Mouse (Mus musculus): ENCODE results near the gene Znrd1. TPM values are rescaled to one million over a fixed set of nuclear protein-coding genes. Genes with fewer than 3 reads are reported as not detected.

The Znrd1 gene
- polyA plus RNA-seq, 1 experiment from 2014 or later, result 87.9 TPM

GRCm38 (mm10) chr17:36973271-36973787, 15.0 kb upstream of the Znrd1 start:
- no peak for ATAC-seq
- Histone ChIP-seq H3K9me3 (replicated peaks; ENCODE audit: control insufficient read depth, low read length) (no peaks in the 10 kb centered on the region), H3K36me3 (ENCODE audit: control insufficient read depth, insufficient read depth, low read length) (no peaks in the 10 kb centered on the region), H3K27me3 (replicated peaks; ENCODE audit: control insufficient read depth, insufficient read depth, low read length) (no peaks in the 10 kb centered on the region), H3K9ac (ENCODE audit: low read length) (no peak overlapping the region), H3K27ac (ENCODE audit: low read depth, low read length) (no peak overlapping the region), H3K4me3 (ENCODE audit: low read depth, low read length) (no peak overlapping the region), H3K4me1 (ENCODE audit: control insufficient read depth, insufficient read depth, low read length) (no peaks in the 10 kb centered on the region), H3K4me2 (ENCODE audit: low read length) (no peak overlapping the region)
- DNase-seq (ENCODE audit: low spot score), result no peak
- 71% methylated on average over 8 of the region's 8 CpGs for WGBS

- Histone ChIP-seq H3K27me3 (replicated peaks; ENCODE audit: control insufficient read depth, insufficient read depth, low read length) (no peaks in the 10 kb centered on the region), H3K4me3 (ENCODE audit: low read depth, low read length) (no peak overlapping the region), H3K9ac (ENCODE audit: low read length) (no peak overlapping the region), H3K4me2 (ENCODE audit: low read length) (no peak overlapping the region), H3K36me3 (ENCODE audit: control insufficient read depth, insufficient read depth, low read length) (no peaks in the 10 kb centered on the region), H3K4me1 (ENCODE audit: control insufficient read depth, insufficient read depth, low read length) (no peaks in the 10 kb centered on the region), H3K9me3 (replicated peaks; ENCODE audit: control insufficient read depth, low read length) (no peaks in the 10 kb centered on the region), H3K27ac (ENCODE audit: low read depth, low read length) (no peak overlapping the region)
- ATAC-seq (no peak), DNase-seq (ENCODE audit: low spot score) (no peak)
- WGBS, result 93% methylated on average over 3 of the region's 3 CpGs
Observed at GRCm38 (mm10) chr17:36972791-36973190, 14.4 kb upstream of the Znrd1 start.

DNA sequence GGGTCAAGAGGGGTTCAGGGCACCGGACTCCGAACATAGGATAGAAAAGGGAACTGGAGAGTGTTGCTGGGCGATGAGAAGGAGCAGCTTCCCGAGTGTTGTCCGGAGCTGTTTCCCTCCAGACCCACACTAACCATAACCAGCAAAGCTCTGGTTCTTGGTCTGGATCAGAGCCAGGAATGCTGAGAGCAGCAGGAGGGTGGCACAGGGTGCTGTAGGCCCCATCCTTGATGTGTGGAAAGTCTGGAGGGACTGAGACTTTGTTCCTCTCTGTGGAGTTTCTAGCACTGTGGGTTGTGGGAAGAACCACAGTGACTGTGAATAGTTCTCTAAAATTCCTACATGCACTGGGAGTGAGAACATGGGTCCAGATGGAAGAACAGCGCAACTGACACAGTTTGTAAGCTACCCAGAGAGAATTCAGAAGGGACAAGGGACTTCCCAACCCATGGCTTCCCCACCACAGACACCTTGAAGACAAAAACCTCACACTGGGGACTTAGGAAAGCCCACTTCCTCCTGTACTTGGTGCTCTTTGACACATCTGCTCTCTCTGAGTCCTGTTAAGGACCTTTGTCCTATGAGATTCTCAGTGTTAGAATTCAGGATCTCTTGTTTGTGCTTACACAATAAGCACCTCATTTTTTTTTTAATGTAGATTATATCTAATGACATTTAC, 13.0 kb upstream of the Znrd1 start:
- H3K4me1 ChIP-seq (ENCODE audit: control insufficient read depth, insufficient read depth, low read length), result no peaks in the 10 kb centered on the region
- H3K27ac ChIP-seq (ENCODE audit: low read depth, low read length), result no peak overlapping the region
- H3K27me3 ChIP-seq (replicated peaks; ENCODE audit: control insufficient read depth, insufficient read depth, low read length), result no peaks in the 10 kb centered on the region
- no peak for ATAC-seq
- no peak overlapping the region for H3K9ac ChIP-seq (ENCODE audit: low read length)
- no peaks in the 10 kb centered on the region for H3K36me3 ChIP-seq (ENCODE audit: control insufficient read depth, insufficient read depth, low read length)
- no peak overlapping the region for H3K4me3 ChIP-seq (ENCODE audit: low read depth, low read length)
- no peak overlapping the region for H3K4me2 ChIP-seq (ENCODE audit: low read length)
- WGBS, result 93% methylated on average over 6 of the region's 6 CpGs
- no peaks in the 10 kb centered on the region for H3K9me3 ChIP-seq (replicated peaks; ENCODE audit: control insufficient read depth, low read length)
- no peak for DNase-seq (ENCODE audit: low spot score)

DNA sequence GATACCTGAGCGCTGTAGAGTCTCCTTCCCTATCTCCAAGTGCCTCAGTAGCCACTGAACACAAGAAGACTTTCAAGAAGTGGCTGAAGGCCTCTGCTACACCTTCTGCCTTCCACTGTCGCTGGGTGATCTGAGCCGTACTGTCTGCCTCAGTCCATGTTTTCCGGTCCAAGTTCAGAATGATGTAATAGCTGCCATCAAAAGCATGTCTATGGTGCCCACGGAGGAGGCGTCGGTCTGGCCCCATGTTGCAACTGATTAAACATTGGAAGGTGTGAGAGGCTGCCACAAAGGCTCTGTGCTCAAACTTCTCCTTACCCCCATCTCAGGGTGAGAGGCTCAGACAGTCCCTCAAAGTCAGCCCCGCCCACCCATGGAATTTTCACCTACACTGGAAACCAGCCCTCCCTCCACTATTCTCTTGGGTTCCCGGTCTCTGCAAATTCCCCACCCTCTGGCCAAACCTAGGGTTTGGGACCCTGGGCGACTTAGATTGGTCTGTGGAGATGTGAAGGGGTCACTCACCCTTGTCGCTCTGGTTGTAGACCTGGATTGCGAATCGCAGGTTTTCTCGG, 12.0 kb upstream of the Znrd1 start:
- H3K9ac ChIP-seq (ENCODE audit: low read length), result no peak overlapping the region
- WGBS, result 89% methylated on average over 14 of the region's 14 CpGs
- no peak for DNase-seq (ENCODE audit: low spot score)
- H3K27ac ChIP-seq (ENCODE audit: low read depth, low read length), result no peak overlapping the region
- no peaks in the 10 kb centered on the region for H3K36me3 ChIP-seq (ENCODE audit: control insufficient read depth, insufficient read depth, low read length)
- H3K9me3 ChIP-seq (replicated peaks; ENCODE audit: control insufficient read depth, low read length), result no peaks in the 10 kb centered on the region
- ATAC-seq, result no peak
- no peaks in the 10 kb centered on the region for H3K4me1 ChIP-seq (ENCODE audit: control insufficient read depth, insufficient read depth, low read length)
- H3K4me3 ChIP-seq (ENCODE audit: low read depth, low read length), result no peak overlapping the region
- H3K4me2 ChIP-seq (ENCODE audit: low read length), result no peak overlapping the region
- no peaks in the 10 kb centered on the region for H3K27me3 ChIP-seq (replicated peaks; ENCODE audit: control insufficient read depth, insufficient read depth, low read length)

DNA sequence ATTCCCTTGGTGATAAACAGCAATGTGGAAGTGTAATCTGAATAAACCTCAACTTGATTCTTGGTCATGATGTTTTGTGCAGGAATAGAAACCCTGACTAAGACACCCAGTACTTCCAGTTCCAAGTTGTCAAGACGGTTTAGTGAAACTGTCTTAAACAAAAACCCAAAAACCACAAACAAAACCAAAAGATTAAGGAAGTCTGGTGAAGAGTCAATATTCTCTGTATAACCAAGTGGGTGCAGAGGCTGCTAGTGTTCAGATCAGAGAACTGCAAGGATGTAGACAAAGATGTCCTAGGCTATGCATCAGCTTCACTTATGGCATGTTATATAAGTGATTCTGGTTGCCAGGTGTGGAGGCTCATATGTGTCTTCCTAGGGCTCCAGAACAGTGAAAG, 8.5 kb upstream of the Znrd1 start:
- H3K4me1 ChIP-seq (ENCODE audit: control insufficient read depth, insufficient read depth, low read length), result no peaks in the 10 kb centered on the region
- H3K4me2 ChIP-seq (ENCODE audit: low read length), result no peak overlapping the region
- H3K36me3 ChIP-seq (ENCODE audit: control insufficient read depth, insufficient read depth, low read length), result no peaks in the 10 kb centered on the region
- no peak overlapping the region for H3K27ac ChIP-seq (ENCODE audit: low read depth, low read length)
- no peak overlapping the region for H3K4me3 ChIP-seq (ENCODE audit: low read depth, low read length)
- DNase-seq (ENCODE audit: low spot score) (no peak), ATAC-seq (no peak)
- no peak overlapping the region for H3K9ac ChIP-seq (ENCODE audit: low read length)
- 89% methylated on average over 1 of the region's 1 CpGs for WGBS
- no peaks in the 10 kb centered on the region for H3K27me3 ChIP-seq (replicated peaks; ENCODE audit: control insufficient read depth, insufficient read depth, low read length)
- no peaks in the 10 kb centered on the region for H3K9me3 ChIP-seq (replicated peaks; ENCODE audit: control insufficient read depth, low read length)

GRCm38 (mm10) chr17:36961125-36961524, 2.8 kb upstream of the Znrd1 start:
- peaks cover 9% of the 10 kb centered on the region for H3K4me1 ChIP-seq (ENCODE audit: control insufficient read depth, insufficient read depth, low read length)
- no peaks in the 10 kb centered on the region for H3K27me3 ChIP-seq (replicated peaks; ENCODE audit: control insufficient read depth, insufficient read depth, low read length)
- no peak overlapping the region for H3K27ac ChIP-seq (ENCODE audit: low read depth, low read length)
- H3K9ac ChIP-seq (ENCODE audit: low read length), result no peak overlapping the region
- ATAC-seq (no peak), DNase-seq (ENCODE audit: low spot score) (peak; percentile 13)
- H3K4me3 ChIP-seq (ENCODE audit: low read depth, low read length), result no peak overlapping the region
- 69% methylated on average over 1 of the region's 1 CpGs for WGBS
- H3K36me3 ChIP-seq (ENCODE audit: control insufficient read depth, insufficient read depth, low read length), result peaks cover 7% of the 10 kb centered on the region
- H3K4me2 ChIP-seq (ENCODE audit: low read length), result no peak overlapping the region
- H3K9me3 ChIP-seq (replicated peaks; ENCODE audit: control insufficient read depth, low read length), result no peaks in the 10 kb centered on the region

DNA sequence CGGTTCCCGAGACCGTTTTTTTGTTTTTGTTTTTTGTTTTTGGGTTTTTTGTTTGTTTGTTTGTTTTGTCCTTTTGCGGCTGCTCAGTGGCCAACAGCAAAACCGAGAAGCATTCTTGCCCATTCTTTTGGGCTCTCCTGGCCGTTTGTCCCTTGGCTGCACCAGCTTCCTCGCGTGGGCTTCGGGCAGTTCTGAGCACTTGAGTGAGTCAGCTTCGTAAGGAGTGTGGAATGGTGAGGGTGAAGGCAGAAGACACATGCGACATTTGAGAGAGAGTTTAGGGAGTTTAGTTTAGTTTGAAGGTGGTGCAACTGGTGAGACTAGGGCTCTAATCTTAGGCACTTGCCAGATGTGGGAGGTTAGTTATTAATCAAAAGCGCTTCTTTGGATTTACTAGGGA, 525 bp upstream of the Znrd1 start:
- H3K9me3 ChIP-seq (replicated peaks; ENCODE audit: control insufficient read depth, low read length), result no peaks in the 10 kb centered on the region

GRCm38 (mm10) chr17:36953062-36953461, 5.3 kb downstream of the Znrd1 start:
- Histone ChIP-seq H3K4me3 (ENCODE audit: low read depth, low read length) (no peak overlapping the region), H3K9ac (ENCODE audit: low read length) (no peak overlapping the region), H3K9me3 (replicated peaks; ENCODE audit: control insufficient read depth, low read length) (no peaks in the 10 kb centered on the region), H3K27ac (ENCODE audit: low read depth, low read length) (no peak overlapping the region), H3K27me3 (replicated peaks; ENCODE audit: control insufficient read depth, insufficient read depth, low read length) (no peaks in the 10 kb centered on the region), H3K4me1 (ENCODE audit: control insufficient read depth, insufficient read depth, low read length) (peaks cover 14% of the 10 kb centered on the region), H3K36me3 (ENCODE audit: control insufficient read depth, insufficient read depth, low read length) (peaks cover 34% of the 10 kb centered on the region), H3K4me2 (ENCODE audit: low read length) (no peak overlapping the region)
- DNase-seq (ENCODE audit: low spot score) (no peak), ATAC-seq (no peak)
- WGBS, result 86% methylated on average over 1 of the region's 1 CpGs

More for the DNA sequence above, 525 bp upstream of the Znrd1 start:
- H3K36me3 ChIP-seq (ENCODE audit: control insufficient read depth, insufficient read depth, low read length), result peaks cover 18% of the 10 kb centered on the region
- H3K4me1 ChIP-seq (ENCODE audit: control insufficient read depth, insufficient read depth, low read length), result peaks cover 9% of the 10 kb centered on the region
- H3K4me3 ChIP-seq (ENCODE audit: low read depth, low read length), result peak overlapping the region; percentile 65
- WGBS, result 11% methylated on average over 12 of the region's 12 CpGs
- H3K27ac ChIP-seq (ENCODE audit: low read depth, low read length), result no peak overlapping the region
- ATAC-seq (peak; percentile 19; the same call in 1 of the 2 replicates), DNase-seq (ENCODE audit: low spot score) (no peak)
- peak overlapping the region; percentile 63 for H3K4me2 ChIP-seq (ENCODE audit: low read length)
- peak overlapping the region; percentile 83 for H3K9ac ChIP-seq (ENCODE audit: low read length)
- H3K27me3 ChIP-seq (replicated peaks; ENCODE audit: control insufficient read depth, insufficient read depth, low read length), result no peaks in the 10 kb centered on the region

GRCm38 (mm10) chr17:36952631-36953030, 5.7 kb downstream of the Znrd1 start:
- no peaks in the 10 kb centered on the region for H3K9me3 ChIP-seq (replicated peaks; ENCODE audit: control insufficient read depth, low read length)
- ATAC-seq (no peak), DNase-seq (ENCODE audit: low spot score) (no peak)
- H3K4me2 ChIP-seq (ENCODE audit: low read length), result no peak overlapping the region
- no peak overlapping the region for H3K4me3 ChIP-seq (ENCODE audit: low read depth, low read length)
- no peak overlapping the region for H3K27ac ChIP-seq (ENCODE audit: low read depth, low read length)
- H3K27me3 ChIP-seq (replicated peaks; ENCODE audit: control insufficient read depth, insufficient read depth, low read length), result no peaks in the 10 kb centered on the region
- WGBS, result 89% methylated on average over 2 of the region's 2 CpGs
- H3K4me1 ChIP-seq (ENCODE audit: control insufficient read depth, insufficient read depth, low read length), result peaks cover 12% of the 10 kb centered on the region
- H3K9ac ChIP-seq (ENCODE audit: low read length), result no peak overlapping the region
- H3K36me3 ChIP-seq (ENCODE audit: control insufficient read depth, insufficient read depth, low read length), result peaks cover 34% of the 10 kb centered on the region

Data from forebrain, embryonic 14.5 days (tissue).